Mouse (Mus musculus): Measurements from ENCODE around the gene Rnf182. TPM values are rescaled to one million over a fixed set of nuclear protein-coding genes. Genes with fewer than 3 reads are reported as not detected.
A peak's percentile ranks its signal among the peaks of the same experiment; 100 is the strongest.

Gene Rnf182
- polyA plus RNA-seq, 1 experiment from 2014 or later = 30.5 TPM

GRCm38 (mm10) chr13:43677159-43677882 lies 61.8 kb downstream of the Rnf182 start:
- Histone ChIP-seq H3K9me3 (ENCODE audit: control insufficient read depth, low read length) (no peaks in the 10 kb centered on the region), H3K27ac (ENCODE audit: low read depth, low read length) (no peak overlapping the region), H3K9ac (ENCODE audit: low read depth, low read length) (no peak overlapping the region), H3K4me1 (ENCODE audit: control insufficient read depth, insufficient read depth, low read depth, low read length) (no peaks in the 10 kb centered on the region), H3K4me3 (ENCODE audit: low read length) (no peak overlapping the region), H3K27me3 (replicated peaks; ENCODE audit: control insufficient read depth, insufficient read depth, low read length) (no peaks in the 10 kb centered on the region), H3K4me2 (ENCODE audit: low read length) (no peak overlapping the region), H3K36me3 (ENCODE audit: control insufficient read depth, insufficient read depth, low read length) (no peaks in the 10 kb centered on the region)
- ATAC-seq = 0 out of 2 replicates have a peak, but pooled peaks have one; percentile 54
- WGBS = 65% methylated on average over 8 of the region's 8 CpGs

GRCm38 (mm10) chr13:43677883-43678244 lies 62.4 kb downstream of the Rnf182 start:
- H3K27me3 ChIP-seq (replicated peaks; ENCODE audit: control insufficient read depth, insufficient read depth, low read length) = no peaks in the 10 kb centered on the region
- no peak for ATAC-seq
- WGBS = 76% methylated on average over 5 of the region's 5 CpGs

GRCm38 (mm10) chr13:43684499-43684994 lies 69.0 kb downstream of the Rnf182 start:
- Histone ChIP-seq H3K4me3 (ENCODE audit: low read length) (no peak overlapping the region), H3K9ac (ENCODE audit: low read depth, low read length) (no peak overlapping the region), H3K4me2 (ENCODE audit: low read length) (no peak overlapping the region), H3K9me3 (ENCODE audit: control insufficient read depth, low read length) (no peaks in the 10 kb centered on the region), H3K27me3 (replicated peaks; ENCODE audit: control insufficient read depth, insufficient read depth, low read length) (no peaks in the 10 kb centered on the region), H3K4me1 (ENCODE audit: control insufficient read depth, insufficient read depth, low read depth, low read length) (peaks cover 7% of the 10 kb centered on the region), H3K36me3 (ENCODE audit: control insufficient read depth, insufficient read depth, low read length) (no peaks in the 10 kb centered on the region), H3K27ac (ENCODE audit: low read depth, low read length) (peak overlapping the region; percentile 6)
- peak; percentile 89 for ATAC-seq
- 18% methylated on average over 8 of the region's 8 CpGs for WGBS

More at GRCm38 (mm10) chr13:43677883-43678244, 62.4 kb downstream of the Rnf182 start:
- Histone ChIP-seq H3K4me3 (ENCODE audit: low read length) (no peak overlapping the region), H3K4me1 (ENCODE audit: control insufficient read depth, insufficient read depth, low read depth, low read length) (no peaks in the 10 kb centered on the region), H3K4me2 (ENCODE audit: low read length) (no peak overlapping the region), H3K9me3 (ENCODE audit: control insufficient read depth, low read length) (no peaks in the 10 kb centered on the region), H3K36me3 (ENCODE audit: control insufficient read depth, insufficient read depth, low read length) (no peaks in the 10 kb centered on the region), H3K27ac (ENCODE audit: low read depth, low read length) (no peak overlapping the region), H3K9ac (ENCODE audit: low read depth, low read length) (no peak overlapping the region)

- no peak overlapping the region for H3K4me3 ChIP-seq (ENCODE audit: low read length)
- H3K27ac ChIP-seq (ENCODE audit: low read depth, low read length) = no peak overlapping the region
- no peaks in the 10 kb centered on the region for H3K36me3 ChIP-seq (ENCODE audit: control insufficient read depth, insufficient read depth, low read length)
- no peaks in the 10 kb centered on the region for H3K27me3 ChIP-seq (replicated peaks; ENCODE audit: control insufficient read depth, insufficient read depth, low read length)
- H3K9me3 ChIP-seq (ENCODE audit: control insufficient read depth, low read length) = no peaks in the 10 kb centered on the region
- WGBS = 91% methylated on average over 10 of the region's 10 CpGs
- no peak overlapping the region for H3K9ac ChIP-seq (ENCODE audit: low read depth, low read length)
- no peak overlapping the region for H3K4me2 ChIP-seq (ENCODE audit: low read length)
- no peak for ATAC-seq
- H3K4me1 ChIP-seq (ENCODE audit: control insufficient read depth, insufficient read depth, low read depth, low read length) = peaks cover 7% of the 10 kb centered on the region
Measured at GRCm38 (mm10) chr13:43688065-43688464, 72.6 kb downstream of the Rnf182 start.

- H3K4me2 ChIP-seq (ENCODE audit: low read length) = no peak overlapping the region
- no peaks in the 10 kb centered on the region for H3K27me3 ChIP-seq (replicated peaks; ENCODE audit: control insufficient read depth, insufficient read depth, low read length)
- H3K36me3 ChIP-seq (ENCODE audit: control insufficient read depth, insufficient read depth, low read length) = no peaks in the 10 kb centered on the region
- H3K4me3 ChIP-seq (ENCODE audit: low read length) = no peak overlapping the region
- no peaks in the 10 kb centered on the region; the same call in 1 of the 2 replicates for H3K4me1 ChIP-seq (ENCODE audit: control insufficient read depth, insufficient read depth, low read depth, low read length)
- 72% methylated on average over 3 of the region's 3 CpGs for WGBS
- no peak overlapping the region for H3K27ac ChIP-seq (ENCODE audit: low read depth, low read length)
- no peak for ATAC-seq
- no peaks in the 10 kb centered on the region for H3K9me3 ChIP-seq (ENCODE audit: control insufficient read depth, low read length)
- no peak overlapping the region for H3K9ac ChIP-seq (ENCODE audit: low read depth, low read length)
Measured at GRCm38 (mm10) chr13:43691755-43692154, 76.2 kb downstream of the Rnf182 start.

- no peak for ATAC-seq
Measured at GRCm38 (mm10) chr13:43695521-43695920, 80.0 kb downstream of the Rnf182 start.

GRCm38 (mm10) chr13:43696011-43696410 lies 80.5 kb downstream of the Rnf182 start:
- no peak overlapping the region for H3K4me2 ChIP-seq (ENCODE audit: low read length)
- H3K27me3 ChIP-seq (replicated peaks; ENCODE audit: control insufficient read depth, insufficient read depth, low read length) = no peaks in the 10 kb centered on the region
- no peak for ATAC-seq
- no peak overlapping the region for H3K27ac ChIP-seq (ENCODE audit: low read depth, low read length)
- H3K9ac ChIP-seq (ENCODE audit: low read depth, low read length) = no peak overlapping the region
- H3K4me1 ChIP-seq (ENCODE audit: control insufficient read depth, insufficient read depth, low read depth, low read length) = no peaks in the 10 kb centered on the region; the same call in 1 of the 2 replicates
- 88% methylated on average over 7 of the region's 7 CpGs for WGBS
- no peaks in the 10 kb centered on the region for H3K36me3 ChIP-seq (ENCODE audit: control insufficient read depth, insufficient read depth, low read length)
- no peaks in the 10 kb centered on the region for H3K9me3 ChIP-seq (ENCODE audit: control insufficient read depth, low read length)
- H3K4me3 ChIP-seq (ENCODE audit: low read length) = no peak overlapping the region

More at GRCm38 (mm10) chr13:43695521-43695920, 80.0 kb downstream of the Rnf182 start:
- Histone ChIP-seq H3K4me2 (ENCODE audit: low read length) (no peak overlapping the region), H3K27me3 (replicated peaks; ENCODE audit: control insufficient read depth, insufficient read depth, low read length) (no peaks in the 10 kb centered on the region), H3K9ac (ENCODE audit: low read depth, low read length) (no peak overlapping the region), H3K27ac (ENCODE audit: low read depth, low read length) (no peak overlapping the region), H3K4me3 (ENCODE audit: low read length) (no peak overlapping the region), H3K4me1 (ENCODE audit: control insufficient read depth, insufficient read depth, low read depth, low read length) (no peaks in the 10 kb centered on the region; the same call in 1 of the 2 replicates), H3K9me3 (ENCODE audit: control insufficient read depth, low read length) (no peaks in the 10 kb centered on the region), H3K36me3 (ENCODE audit: control insufficient read depth, insufficient read depth, low read length) (no peaks in the 10 kb centered on the region)

GRCm38 (mm10) chr13:43698506-43698905 lies 83.0 kb downstream of the Rnf182 start:
- H3K9me3 ChIP-seq (ENCODE audit: control insufficient read depth, low read length) = no peaks in the 10 kb centered on the region
- ATAC-seq = no peak
- WGBS = 85% methylated on average over 7 of the region's 7 CpGs
- no peak overlapping the region for H3K9ac ChIP-seq (ENCODE audit: low read depth, low read length)
- H3K27ac ChIP-seq (ENCODE audit: low read depth, low read length) = no peak overlapping the region
- H3K27me3 ChIP-seq (replicated peaks; ENCODE audit: control insufficient read depth, insufficient read depth, low read length) = no peaks in the 10 kb centered on the region
- H3K36me3 ChIP-seq (ENCODE audit: control insufficient read depth, insufficient read depth, low read length) = no peaks in the 10 kb centered on the region
- no peak overlapping the region for H3K4me3 ChIP-seq (ENCODE audit: low read length)
- H3K4me1 ChIP-seq (ENCODE audit: control insufficient read depth, insufficient read depth, low read depth, low read length) = no peaks in the 10 kb centered on the region; the same call in 1 of the 2 replicates
- no peak overlapping the region for H3K4me2 ChIP-seq (ENCODE audit: low read length)

- no peaks in the 10 kb centered on the region for H3K9me3 ChIP-seq (ENCODE audit: control insufficient read depth, low read length)
- H3K36me3 ChIP-seq (ENCODE audit: control insufficient read depth, insufficient read depth, low read length) = no peaks in the 10 kb centered on the region
- ATAC-seq = no peak
- no peak overlapping the region for H3K4me3 ChIP-seq (ENCODE audit: low read length)
- H3K4me1 ChIP-seq (ENCODE audit: control insufficient read depth, insufficient read depth, low read depth, low read length) = no peaks in the 10 kb centered on the region; the same call in 1 of the 2 replicates
- no peak overlapping the region for H3K27ac ChIP-seq (ENCODE audit: low read depth, low read length)
- H3K4me2 ChIP-seq (ENCODE audit: low read length) = no peak overlapping the region
- no peaks in the 10 kb centered on the region for H3K27me3 ChIP-seq (replicated peaks; ENCODE audit: control insufficient read depth, insufficient read depth, low read length)
- H3K9ac ChIP-seq (ENCODE audit: low read depth, low read length) = no peak overlapping the region
- WGBS = 41% methylated on average over 7 of the region's 7 CpGs
Measured at GRCm38 (mm10) chr13:43703471-43703870, 88.0 kb downstream of the Rnf182 start.

Data from hindbrain, embryonic 16.5 days (tissue).